Comparison of ENCODE assay signal across 8 mouse cellular contexts in the genomic region with DNA sequence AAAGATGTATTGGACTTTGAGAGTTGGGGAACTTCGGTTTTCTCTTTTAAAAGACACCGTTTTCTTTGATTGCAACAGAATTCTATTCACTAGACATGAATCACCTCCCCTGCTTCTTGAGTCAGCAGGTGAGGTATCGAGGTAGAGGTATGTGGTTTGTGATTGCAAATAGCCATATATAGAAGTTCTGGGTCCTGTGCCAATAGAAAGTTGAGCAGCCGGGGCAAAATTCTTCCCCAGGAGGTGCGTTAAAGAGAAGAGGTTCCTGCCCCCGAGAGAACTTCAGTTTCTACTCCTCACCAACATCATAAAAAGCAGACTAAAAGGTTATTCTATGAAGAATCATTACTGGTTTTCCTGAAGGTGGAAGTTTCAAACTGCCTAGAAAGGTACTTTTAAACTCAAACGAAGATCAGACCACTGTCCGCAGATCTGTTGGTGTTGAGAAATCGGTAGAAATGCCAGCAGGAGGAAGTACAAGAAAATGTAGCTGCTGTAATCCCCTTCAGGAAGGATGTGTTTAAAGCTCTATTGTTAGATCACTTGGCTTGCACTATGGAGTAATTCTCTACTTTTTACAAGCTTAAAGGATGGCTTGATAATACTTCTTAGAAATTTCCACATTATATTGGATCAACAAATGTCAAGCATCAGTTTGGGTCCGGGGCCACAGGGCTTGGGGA. TPM values are rescaled to one million over a fixed set of nuclear protein-coding genes. Genes with fewer than 3 reads are reported as not detected.
DNase-seq lines count a peak whose midpoint lies in the region; ATAC-seq and TF ChIP-seq lines count a peak whose summit lies in the region.

No protein-coding gene starts in this region.

- no peak overlapping the region for H3K4me3 ChIP-seq in neural tube, embryonic 11.5 days (ENCODE audit: low read depth, low read length)
- H3K4me3 ChIP-seq in heart, embryonic 15.5 days = peak overlapping the region; percentile 63
- H3K4me3 ChIP-seq in liver, postnatal 0 days (ENCODE audit: low read depth, low read length) = peak overlapping the region; percentile 51

- 67% methylated on average over 10 of the region's 10 CpGs for WGBS in neural tube, embryonic 11.5 days
- WGBS in heart, embryonic 15.5 days = 29% methylated on average over 10 of the region's 10 CpGs
- 21% methylated on average over 10 of the region's 10 CpGs for WGBS in liver, postnatal 0 days (ENCODE audit: insufficient replicate concordance)

- H3K4me1 ChIP-seq in neural tube, embryonic 11.5 days (ENCODE audit: control insufficient read depth, insufficient read depth, low read length) = no peaks in the 10 kb centered on the region
- 0 out of 2 replicates have a peak, but pooled peaks cover 5% of the 10 kb centered on the region for H3K4me1 ChIP-seq in heart, embryonic 15.5 days (replicated peaks)
- no peaks in the 10 kb centered on the region; the same call in 1 of the 2 replicates for H3K4me1 ChIP-seq in liver, postnatal 0 days (ENCODE audit: insufficient read depth)

- TF ChIP-seq CTCF in liver, postnatal 0 days (IDR thresholded peaks at IDR 0.05; ENCODE audit: low read depth) = no peak

- no peak for ATAC-seq in neural tube, embryonic 11.5 days (ENCODE audit: insufficient read depth, low FRiP score, low TSS enrichment)
- ATAC-seq in heart, embryonic 15.5 days (replicated peaks; ENCODE audit: insufficient number of reproducible peaks, insufficient read depth, low FRiP score, low read depth) = no peak
- ATAC-seq in liver, postnatal 0 days = no peak; the same call in 1 of the 2 replicates

- H3K9ac ChIP-seq in neural tube, embryonic 11.5 days (ENCODE audit: low read length) = no peak overlapping the region
- H3K9ac ChIP-seq in heart, embryonic 15.5 days = no peak overlapping the region; the same call in 1 of the 2 replicates
- no peak overlapping the region for H3K9ac ChIP-seq in liver, postnatal 0 days (replicated peaks)

- H3K4me2 ChIP-seq in neural tube, embryonic 11.5 days (ENCODE audit: low read depth) = peak overlapping the region; percentile 39; the same call in 1 of the 2 replicates
- peak overlapping the region; percentile 93 for H3K4me2 ChIP-seq in heart, embryonic 15.5 days
- H3K4me2 ChIP-seq in liver, postnatal 0 days (ENCODE audit: low read depth, low read length) = peak overlapping the region; percentile 76

- no peaks in the 10 kb centered on the region for H3K9me3 ChIP-seq in neural tube, embryonic 11.5 days (ENCODE audit: control insufficient read depth, low read length)
- H3K9me3 ChIP-seq in heart, embryonic 15.5 days (replicated peaks) = no peaks in the 10 kb centered on the region
- H3K9me3 ChIP-seq in liver, postnatal 0 days (ENCODE audit: low read length) = no peaks in the 10 kb centered on the region

- H3K27me3 ChIP-seq in neural tube, embryonic 11.5 days (ENCODE audit: control insufficient read depth, insufficient read depth, low read length) = no peaks in the 10 kb centered on the region
- H3K27me3 ChIP-seq in heart, embryonic 15.5 days = no peaks in the 10 kb centered on the region
- H3K27me3 ChIP-seq in liver, postnatal 0 days (ENCODE audit: insufficient read depth, low read length) = no peaks in the 10 kb centered on the region

- H3K27ac ChIP-seq in neural tube, embryonic 11.5 days (ENCODE audit: low read depth, low read length) = no peak overlapping the region
- peak overlapping the region; percentile 22 for H3K27ac ChIP-seq in heart, embryonic 15.5 days
- 0 out of 2 replicates have a peak overlapping the region, but pooled peaks have one; percentile 62 for H3K27ac ChIP-seq in liver, postnatal 0 days (ENCODE audit: low read depth)

- TF ChIP-seq EP300 in liver, postnatal 0 days (IDR thresholded peaks at IDR 0.05; ENCODE audit: low read depth) = no peak

- no peaks in the 10 kb centered on the region for H3K36me3 ChIP-seq in neural tube, embryonic 11.5 days (ENCODE audit: control insufficient read depth, insufficient read depth, low read length)
- no peaks in the 10 kb centered on the region for H3K36me3 ChIP-seq in heart, embryonic 15.5 days
- H3K36me3 ChIP-seq in liver, postnatal 0 days (replicated peaks; ENCODE audit: insufficient read depth, low read length) = no peaks in the 10 kb centered on the region

- DNase-seq in neural tube, embryonic 11.5 days (ENCODE audit: low spot score) = no peak
- no peak for DNase-seq in neural tube, embryonic 10.5 days (ENCODE audit: extremely low spot score, low spot score)
- no peak for DNase-seq in liver, postnatal 0 days
- DNase-seq in right cerebral cortex, postnatal 25 days = no peak
- no peak for DNase-seq in adrenal gland, postnatal 4 days (ENCODE audit: low spot score in 2 of 2)
- no peak for DNase-seq in embryo, embryonic 9.5 days (ENCODE audit: extremely low spot score)
- DNase-seq in layer of hippocampus, postnatal 14 days (ENCODE audit: low spot score in 2 of 2) = no peak

RNA-seq across cellular contexts. Expression of gene Anxa3, which starts 1.0 kb away (rescaled TPM):
- polyA plus RNA-seq in neural tube, embryonic 11.5 days (2014; fragmentation: Nextera tagmentation; extraction: Ambion mirVana) = 32.5 and 33.3 TPM in 2 replicates
- polyA plus RNA-seq in heart, embryonic 15.5 days (2015; fragmentation: Nextera tagmentation; extraction: Ambion mirVana) = 46.0 and 52.0 TPM in 2 replicates
- 21.8 and 22.0 TPM in 2 replicates for polyA plus RNA-seq in liver, postnatal 0 days (2015; fragmentation: Nextera tagmentation; extraction: Ambion mirVana)
- 10 to 100 TPM; 26.0 to 31.7 TPM for total RNA-seq in adrenal gland, postnatal 4 days (2021)
- total RNA-seq in layer of hippocampus, postnatal 14 days (2021) = 10 to 100 TPM; 18.6 to 18.8 TPM

Comparison
In these comparisons a context has a peak if more than half of its experiments do, and no peak if none do; other contexts are left out.
1. H3K4me2 ChIP-seq: peak in every context shown above with its lines; median percentile 93 in heart, embryonic 15.5 days; 76 in liver, postnatal 0 days; 39 in neural tube, embryonic 11.5 days.